Mouse (Mus musculus): ENCODE measurements at regions not wholly inside any gene's neighbourhood (a gene's known extent, or its start where the extent isn't known, plus 50 kb on each side); places are given as distances from the start of the nearest gene placed in this dataset.

- DNase-seq (ENCODE audit: low read depth), result no peak
Measured at GRCm38 (mm10) chr15:97459606-97460359, 212.7 kb upstream of the Amigo2 start.

- DNase-seq (ENCODE audit: low read depth), result no peak
Measured at GRCm38 (mm10) chr15:97458748-97459221, 211.7 kb upstream of the Amigo2 start.

DNA sequence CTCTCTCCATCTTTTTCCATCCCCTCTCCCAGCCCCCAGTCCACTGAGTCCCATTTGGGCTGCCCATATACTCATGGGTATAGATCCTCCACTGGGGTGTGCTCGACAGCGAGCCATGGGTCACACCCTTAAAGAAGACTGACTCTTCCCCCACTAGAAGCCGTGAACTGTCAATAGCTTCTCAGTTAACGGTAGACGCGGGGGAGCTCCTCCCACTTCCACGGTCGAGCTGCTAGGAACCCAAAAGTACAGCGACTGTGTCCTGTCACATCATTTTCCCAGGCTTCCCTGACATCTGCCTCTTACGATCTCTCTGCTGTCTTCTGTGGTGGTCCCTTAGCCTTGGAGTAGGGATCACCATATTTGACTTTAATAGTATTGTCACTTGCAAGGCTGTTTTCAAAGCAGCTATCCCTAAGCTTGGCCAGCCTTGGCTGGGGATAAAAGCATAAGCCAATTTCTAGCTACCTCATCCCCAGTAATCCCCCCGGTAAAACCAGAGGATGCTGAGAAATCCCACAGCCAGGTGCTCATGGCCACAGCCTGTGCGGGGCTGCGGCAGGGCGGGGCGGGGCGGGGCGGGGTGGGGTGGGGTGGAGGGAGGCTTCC lies 211.2 kb upstream of the Amigo2 start:
- DNase-seq (ENCODE audit: low read depth), result no peak

GRCm38 (mm10) chr15:97457468-97457867 lies 210.4 kb upstream of the Amigo2 start:
- no peak for DNase-seq (ENCODE audit: low read depth)

DNA sequence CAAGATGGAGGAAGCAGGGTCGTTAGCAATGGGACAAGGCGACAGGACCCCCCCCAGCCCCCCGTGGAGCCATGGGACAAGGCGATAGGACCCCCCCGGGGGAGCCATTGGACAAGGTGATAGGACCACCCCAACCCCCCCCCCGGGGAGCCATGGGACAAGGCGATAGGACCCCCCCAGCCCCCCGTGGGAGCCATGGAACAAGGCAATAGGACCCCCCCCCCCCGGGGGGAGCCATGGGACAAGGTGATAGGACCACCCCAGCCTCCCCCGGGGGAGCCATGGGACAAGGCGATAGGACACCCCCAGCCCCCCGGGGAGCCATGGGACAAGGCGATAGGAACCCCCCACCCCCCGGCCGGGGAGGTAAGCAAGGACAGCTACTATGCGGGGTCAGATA lies 209.9 kb upstream of the Amigo2 start:
- no peak for DNase-seq (ENCODE audit: low read depth)

- peak; percentile 82 for DNase-seq (ENCODE audit: low read depth)
Measured at GRCm38 (mm10) chr15:97455672-97456071, 208.6 kb upstream of the Amigo2 start.

DNA sequence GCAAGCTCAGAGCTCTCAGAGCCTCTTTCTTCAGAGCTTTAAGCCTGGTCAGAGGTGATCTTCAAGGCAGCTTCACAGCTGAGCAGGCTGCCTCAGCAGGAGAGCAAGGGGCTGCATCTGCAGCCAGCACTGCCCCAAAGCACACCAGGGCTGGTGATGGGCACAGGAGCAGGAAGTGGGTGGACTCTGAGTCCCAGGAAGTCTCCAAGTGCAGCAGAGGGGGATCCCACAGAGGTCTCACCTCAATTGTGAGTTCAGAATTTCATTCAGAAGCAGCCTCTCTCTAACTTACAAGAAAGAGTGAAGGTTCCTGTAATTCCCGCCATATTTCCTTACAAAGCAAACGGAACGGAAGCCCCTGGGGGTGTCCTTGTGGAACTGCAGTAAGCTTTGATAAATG lies 202.6 kb upstream of the Amigo2 start:
- DNase-seq (ENCODE audit: low read depth), result no peak

- no peak for DNase-seq (ENCODE audit: low read depth)
Measured at GRCm38 (mm10) chr15:97449001-97449400, 201.9 kb upstream of the Amigo2 start.

- no peak for DNase-seq (ENCODE audit: low read depth)
Measured at GRCm38 (mm10) chr15:97448243-97448880, 201.3 kb upstream of the Amigo2 start.

DNA sequence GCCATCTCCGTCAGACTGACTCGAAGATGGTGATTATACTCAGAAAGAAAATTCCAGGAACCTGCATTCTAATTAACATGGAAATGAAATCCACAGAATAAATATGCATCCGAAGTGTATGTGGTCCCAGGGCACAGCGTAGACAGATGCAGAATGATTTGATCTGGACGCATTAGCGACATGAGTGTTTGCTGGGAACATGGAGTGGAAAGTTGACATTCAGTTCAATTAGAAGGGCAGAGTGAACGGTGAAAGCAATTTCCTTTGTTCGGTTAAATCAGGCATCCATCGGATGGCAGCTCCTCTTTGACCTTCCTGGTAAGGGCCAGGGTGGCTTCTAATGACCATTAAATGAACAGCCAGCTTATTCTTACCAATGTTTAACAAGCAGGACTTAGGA lies 199.1 kb upstream of the Amigo2 start:
- no peak for DNase-seq (ENCODE audit: low read depth)

DNA sequence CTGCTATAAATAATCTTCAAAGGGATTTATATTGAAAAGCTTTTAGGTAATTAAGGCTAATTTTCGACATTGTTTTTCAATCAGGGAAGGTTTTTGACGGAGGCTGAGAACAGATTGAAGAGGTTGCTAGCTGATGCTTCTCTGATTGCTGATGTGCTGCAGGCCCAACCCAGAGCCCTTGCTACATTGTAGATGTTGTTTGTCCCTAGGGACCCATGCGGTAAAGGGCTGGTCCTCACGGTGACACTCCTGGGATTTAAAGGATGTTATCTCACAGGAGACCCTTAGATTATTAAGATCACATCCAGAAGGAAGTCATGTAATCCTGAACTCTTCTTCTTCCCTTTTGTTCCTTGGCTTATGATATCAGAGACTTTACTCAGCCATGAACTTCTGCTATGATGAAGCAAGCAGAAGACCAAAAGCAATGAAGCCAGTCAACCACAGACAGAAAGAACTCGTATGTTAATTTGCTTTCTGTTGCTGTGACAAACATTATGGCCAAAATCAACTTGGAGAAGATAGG lies 191.2 kb upstream of the Amigo2 start:
- DNase-seq (ENCODE audit: low read depth), result no peak
